Mouse (Mus musculus): ENCODE results near the gene Mdga2. TPM values are rescaled to one million over a fixed set of nuclear protein-coding genes. Genes with fewer than 3 reads are reported as not detected.

Gene Mdga2
- polyA plus RNA-seq, 2 experiments = 2.8 to 3.0 TPM

DNA sequence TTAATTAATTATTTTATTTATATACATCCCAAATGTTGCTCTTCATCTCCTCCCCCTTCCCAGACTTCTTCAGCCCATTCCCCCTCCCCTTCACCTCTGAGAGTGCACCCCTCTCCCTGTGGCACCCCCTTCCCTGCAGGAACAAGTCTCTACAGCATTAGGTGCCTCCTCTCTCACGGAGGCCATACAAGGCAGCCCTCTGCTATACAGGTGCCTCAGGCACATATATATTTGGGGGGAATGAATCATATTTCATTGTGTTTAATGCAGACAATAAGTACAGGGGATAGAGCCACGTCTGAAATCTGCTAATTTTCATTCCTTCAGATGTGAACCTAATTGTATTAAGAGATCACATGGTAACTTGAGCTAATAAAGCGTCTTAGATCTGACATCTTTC is 69.3 kb downstream of the Mdga2 start:
- H3K9me3 ChIP-seq (ENCODE audit: control insufficient read depth, low read length) = no peaks in the 10 kb centered on the region
- 45% methylated on average over 3 of the region's 3 CpGs for WGBS
- H3K9ac ChIP-seq (ENCODE audit: low read depth, low read length, severe bottlenecking) = no peak overlapping the region

DNA sequence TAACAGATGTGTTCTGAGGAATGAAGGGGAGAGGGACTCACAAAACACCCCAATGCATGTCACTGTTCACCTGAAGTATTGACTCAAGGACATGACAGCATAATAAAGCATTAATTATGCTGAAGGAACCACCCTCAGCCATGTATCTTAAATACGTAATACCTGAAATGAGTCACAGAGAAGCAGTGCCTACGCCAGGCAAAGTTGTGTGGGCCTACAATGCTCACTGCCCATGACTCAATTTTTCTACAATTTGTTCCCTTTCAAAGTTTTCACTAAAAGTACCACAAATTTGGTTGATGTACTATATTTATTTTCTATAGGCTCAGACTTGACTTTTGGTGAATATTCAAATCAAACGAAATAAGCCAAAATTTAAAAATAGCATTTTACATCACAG is 80.7 kb downstream of the Mdga2 start:
- ATAC-seq (ENCODE audit: low FRiP score, low read depth) (no peak), DNase-seq (ENCODE audit: low spot score) (no peak)
- no peaks in the 10 kb centered on the region for H3K27me3 ChIP-seq (ENCODE audit: control insufficient read depth, insufficient read depth, low read length)
- H3K9ac ChIP-seq (ENCODE audit: low read depth, low read length, severe bottlenecking) = no peak overlapping the region
- H3K27ac ChIP-seq (replicated peaks; ENCODE audit: low read depth, low read length) = no peak overlapping the region
- no peak overlapping the region for H3K4me3 ChIP-seq (replicated peaks; ENCODE audit: low read length)
- WGBS = 88% methylated on average over 3 of the region's 3 CpGs
- H3K4me1 ChIP-seq (ENCODE audit: control insufficient read depth, insufficient read depth, low read length) = no peaks in the 10 kb centered on the region
- H3K4me2 ChIP-seq (replicated peaks; ENCODE audit: low read depth, low read length, severe bottlenecking) = no peak overlapping the region
- no peak for TF ChIP-seq POLR2A (IDR thresholded peaks at IDR 0.05; ENCODE audit: borderline replicate concordance, extremely low read depth, insufficient read depth, insufficient read length)
- H3K9me3 ChIP-seq (ENCODE audit: control insufficient read depth, low read length) = no peaks in the 10 kb centered on the region
- no peaks in the 10 kb centered on the region for H3K36me3 ChIP-seq (ENCODE audit: control insufficient read depth, insufficient read depth, low read length)

More for the DNA sequence above, 69.3 kb downstream of the Mdga2 start:
- TF ChIP-seq POLR2A (IDR thresholded peaks at IDR 0.05; ENCODE audit: borderline replicate concordance, extremely low read depth, insufficient read depth, insufficient read length) = no peak
- H3K27ac ChIP-seq (replicated peaks; ENCODE audit: low read depth, low read length) = no peak overlapping the region
- DNase-seq (ENCODE audit: low spot score) (no peak), ATAC-seq (ENCODE audit: low FRiP score, low read depth) (no peak)
- H3K36me3 ChIP-seq (ENCODE audit: control insufficient read depth, insufficient read depth, low read length) = no peaks in the 10 kb centered on the region
- H3K4me3 ChIP-seq (replicated peaks; ENCODE audit: low read length) = no peak overlapping the region
- no peaks in the 10 kb centered on the region for H3K27me3 ChIP-seq (ENCODE audit: control insufficient read depth, insufficient read depth, low read length)
- no peaks in the 10 kb centered on the region for H3K4me1 ChIP-seq (ENCODE audit: control insufficient read depth, insufficient read depth, low read length)
- H3K4me2 ChIP-seq (replicated peaks; ENCODE audit: low read depth, low read length, severe bottlenecking) = no peak overlapping the region

DNA sequence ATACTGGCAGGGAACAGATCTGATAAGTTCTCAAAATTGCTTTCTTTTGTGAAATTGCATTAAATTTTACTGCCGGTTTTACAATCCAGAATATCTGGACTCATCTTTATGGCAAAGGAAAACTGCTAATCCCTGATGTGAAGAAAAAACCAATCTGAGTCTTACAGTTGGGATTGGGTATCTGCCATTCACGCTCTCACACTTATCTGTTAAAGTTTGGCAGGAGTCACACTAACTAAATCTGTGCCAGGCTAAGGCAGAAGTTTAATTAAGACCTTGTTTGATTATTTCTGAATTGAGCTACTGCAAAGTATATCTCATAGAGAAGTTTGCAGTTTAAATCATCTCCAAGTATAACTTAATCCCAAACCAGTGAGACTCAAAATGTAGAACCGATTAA is 82.2 kb downstream of the Mdga2 start:
- Histone ChIP-seq H3K4me2 (replicated peaks; ENCODE audit: low read depth, low read length, severe bottlenecking) (no peak overlapping the region), H3K36me3 (ENCODE audit: control insufficient read depth, insufficient read depth, low read length) (no peaks in the 10 kb centered on the region), H3K4me3 (replicated peaks; ENCODE audit: low read length) (no peak overlapping the region), H3K27me3 (ENCODE audit: control insufficient read depth, insufficient read depth, low read length) (no peaks in the 10 kb centered on the region), H3K9me3 (ENCODE audit: control insufficient read depth, low read length) (no peaks in the 10 kb centered on the region), H3K4me1 (ENCODE audit: control insufficient read depth, insufficient read depth, low read length) (no peaks in the 10 kb centered on the region), H3K9ac (ENCODE audit: low read depth, low read length, severe bottlenecking) (no peak overlapping the region), H3K27ac (replicated peaks; ENCODE audit: low read depth, low read length) (no peak overlapping the region)
- no peak for ATAC-seq (ENCODE audit: low FRiP score, low read depth)
- 87% methylated on average over 3 of the region's 3 CpGs for WGBS
- TF ChIP-seq POLR2A (IDR thresholded peaks at IDR 0.05; ENCODE audit: borderline replicate concordance, extremely low read depth, insufficient read depth, insufficient read length) = no peak
- no peak for DNase-seq (ENCODE audit: low spot score)

DNA sequence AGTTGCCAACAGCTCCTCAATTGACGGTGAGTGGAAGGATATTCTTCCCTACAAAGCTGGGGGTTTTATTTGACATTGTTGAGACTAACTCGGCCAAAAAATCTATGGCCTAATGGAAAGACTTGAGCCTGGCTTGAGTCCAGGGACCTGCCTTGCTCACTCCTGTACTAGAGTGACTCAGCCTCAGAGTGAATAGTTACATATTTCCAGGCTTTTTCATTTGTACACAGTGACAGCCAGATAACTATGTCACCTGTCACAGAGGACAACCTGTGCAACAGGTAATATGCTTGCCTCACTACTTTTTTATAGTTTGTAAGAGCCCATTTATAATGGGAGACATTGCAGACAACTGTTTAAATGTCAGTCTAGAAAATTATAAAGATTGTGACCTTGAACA is 94.9 kb downstream of the Mdga2 start:
- no peak for DNase-seq (ENCODE audit: low spot score)
- H3K27me3 ChIP-seq (ENCODE audit: control insufficient read depth, insufficient read depth, low read length) = no peaks in the 10 kb centered on the region
- H3K9me3 ChIP-seq (ENCODE audit: control insufficient read depth, low read length) = no peaks in the 10 kb centered on the region
- TF ChIP-seq POLR2A (IDR thresholded peaks at IDR 0.05; ENCODE audit: borderline replicate concordance, extremely low read depth, insufficient read depth, insufficient read length) = no peak
- no peaks in the 10 kb centered on the region for H3K36me3 ChIP-seq (ENCODE audit: control insufficient read depth, insufficient read depth, low read length)
- H3K4me2 ChIP-seq (replicated peaks; ENCODE audit: low read depth, low read length, severe bottlenecking) = no peak overlapping the region
- H3K4me3 ChIP-seq (replicated peaks; ENCODE audit: low read length) = no peak overlapping the region
- H3K27ac ChIP-seq (replicated peaks; ENCODE audit: low read depth, low read length) = no peak overlapping the region
- no peak overlapping the region for H3K9ac ChIP-seq (ENCODE audit: low read depth, low read length, severe bottlenecking)
- no peaks in the 10 kb centered on the region for H3K4me1 ChIP-seq (ENCODE audit: control insufficient read depth, insufficient read depth, low read length)
- WGBS = 68% methylated on average over 2 of the region's 2 CpGs
- no peak for ATAC-seq (ENCODE audit: low FRiP score, low read depth)

- Histone ChIP-seq H3K4me2 (replicated peaks; ENCODE audit: low read depth, low read length, severe bottlenecking) (no peak overlapping the region), H3K4me3 (replicated peaks; ENCODE audit: low read length) (no peak overlapping the region), H3K9ac (ENCODE audit: low read depth, low read length, severe bottlenecking) (no peak overlapping the region), H3K4me1 (ENCODE audit: control insufficient read depth, insufficient read depth, low read length) (peaks cover 6% of the 10 kb centered on the region; the same call in 1 of the 2 replicates), H3K27ac (replicated peaks; ENCODE audit: low read depth, low read length) (no peak overlapping the region), H3K36me3 (ENCODE audit: control insufficient read depth, insufficient read depth, low read length) (no peaks in the 10 kb centered on the region), H3K9me3 (ENCODE audit: control insufficient read depth, low read length) (no peaks in the 10 kb centered on the region), H3K27me3 (ENCODE audit: control insufficient read depth, insufficient read depth, low read length) (no peaks in the 10 kb centered on the region)
- peak; percentile 65; the same call in 1 of the 2 replicates for ATAC-seq (ENCODE audit: low FRiP score, low read depth)
- DNase-seq (ENCODE audit: low spot score) = peak; percentile 25
- 17% methylated on average over 3 of the region's 3 CpGs for WGBS
- TF ChIP-seq POLR2A (IDR thresholded peaks at IDR 0.05; ENCODE audit: borderline replicate concordance, extremely low read depth, insufficient read depth, insufficient read length) = no peak
Measured at GRCm38 (mm10) chr12:67123874-67124273, 98.5 kb downstream of the Mdga2 start.
